Mouse (Mus musculus): ENCODE measurements around the gene Wscd2. TPM values are rescaled to one million over a fixed set of nuclear protein-coding genes. Genes with fewer than 3 reads are reported as not detected.

Gene Wscd2
- polyA plus RNA-seq, 1 experiment from 2014 or later = 4.0 TPM

DNA sequence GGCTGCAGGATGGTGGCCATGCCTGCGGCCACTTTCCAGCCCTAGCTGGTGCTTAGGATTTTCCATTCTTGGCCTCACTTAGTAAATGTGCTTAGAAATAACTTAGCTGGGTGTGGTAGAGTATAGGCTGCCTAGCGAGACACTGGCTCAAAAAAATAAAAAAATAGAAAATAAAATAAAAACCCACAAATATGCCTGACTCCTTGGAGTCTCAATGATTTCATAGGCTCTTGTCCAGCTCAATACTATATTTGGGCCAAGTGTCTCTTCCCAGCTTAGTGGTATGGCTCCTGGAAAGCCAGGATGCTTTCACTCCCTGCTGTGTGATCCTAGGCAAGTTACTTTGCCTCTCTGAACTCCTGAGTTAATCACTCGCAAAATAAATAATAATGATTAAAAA is 139.1 kb downstream of the Wscd2 start:
- Histone ChIP-seq H3K4me1 (peaks cover 51% of the 10 kb centered on the region), H3K27me3 (replicated peaks) (peaks cover 53% of the 10 kb centered on the region), H3K4me2 (no peak overlapping the region), H3K9ac (no peak overlapping the region), H3K9me3 (no peaks in the 10 kb centered on the region), H3K4me3 (no peak overlapping the region), H3K27ac (replicated peaks) (no peak overlapping the region), H3K36me3 (no peaks in the 10 kb centered on the region)
- WGBS = 77% methylated on average over 3 of the region's 3 CpGs
- no peak for ATAC-seq (ENCODE audit: extremely low read depth, insufficient number of reproducible peaks, low FRiP score, low TSS enrichment)

DNA sequence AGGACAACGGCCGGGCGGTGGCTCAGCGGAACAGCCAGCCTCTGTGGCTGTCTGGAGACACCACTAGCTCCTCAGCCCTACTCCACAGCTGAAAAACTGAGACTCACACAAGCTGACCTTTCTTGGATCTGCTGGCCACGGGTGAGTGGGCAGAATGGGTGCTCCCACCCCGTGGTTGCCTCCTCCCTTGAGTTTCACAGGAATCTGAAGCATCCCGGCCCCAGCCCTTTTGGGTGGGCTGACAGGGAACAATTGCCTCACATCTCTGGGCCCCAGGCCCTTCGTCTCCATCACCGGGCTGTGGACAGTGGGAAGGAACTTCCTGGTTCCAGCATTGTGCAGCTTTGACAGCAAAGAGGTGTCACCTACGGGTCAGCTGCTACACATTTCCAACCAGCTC is 140.0 kb downstream of the Wscd2 start:
- no peak overlapping the region for H3K4me2 ChIP-seq
- H3K27me3 ChIP-seq (replicated peaks) = peaks cover 53% of the 10 kb centered on the region
- no peak overlapping the region for H3K4me3 ChIP-seq
- peaks cover 60% of the 10 kb centered on the region for H3K4me1 ChIP-seq
- no peak overlapping the region for H3K27ac ChIP-seq (replicated peaks)
- H3K36me3 ChIP-seq = no peaks in the 10 kb centered on the region
- no peak for ATAC-seq (ENCODE audit: extremely low read depth, insufficient number of reproducible peaks, low FRiP score, low TSS enrichment)
- no peak overlapping the region for H3K9ac ChIP-seq
- WGBS = 53% methylated on average over 10 of the region's 10 CpGs
- H3K9me3 ChIP-seq = no peaks in the 10 kb centered on the region

DNA sequence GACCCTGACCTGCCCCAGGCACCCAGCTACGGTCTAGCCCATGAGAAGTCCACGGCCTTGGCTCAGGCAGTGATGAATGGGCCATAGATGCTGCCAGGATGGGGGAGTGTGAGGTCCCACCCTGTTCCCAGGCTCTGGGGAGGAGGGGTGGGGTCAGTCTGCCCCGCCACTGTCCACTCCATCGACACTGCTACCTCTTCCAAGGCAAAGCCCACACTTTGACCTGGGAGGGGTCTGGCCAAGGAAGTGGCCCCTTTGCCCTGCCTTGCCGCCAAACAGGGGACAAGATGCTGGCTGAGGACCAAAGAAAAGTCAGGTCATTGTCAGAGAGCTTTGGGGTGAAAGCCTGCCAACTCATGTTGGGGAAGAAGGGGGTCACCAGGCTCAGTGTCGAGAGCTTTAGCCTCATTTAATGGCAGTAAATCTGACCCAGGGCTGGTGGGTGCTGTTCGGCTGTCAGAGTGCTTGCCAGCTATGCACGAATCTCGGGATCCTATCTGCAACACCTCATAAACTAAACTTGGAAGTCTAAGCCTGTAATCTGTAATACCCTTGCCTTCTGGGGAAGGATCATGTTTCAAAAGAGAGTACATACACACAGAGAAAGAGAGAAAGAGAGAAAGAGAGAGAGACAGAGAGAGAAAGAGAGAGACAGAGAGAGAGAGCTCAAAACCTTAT is 143.0 kb downstream of the Wscd2 start:
- Histone ChIP-seq H3K27me3 (replicated peaks) (peaks cover 49% of the 10 kb centered on the region), H3K9me3 (no peaks in the 10 kb centered on the region), H3K4me2 (no peak overlapping the region), H3K36me3 (no peaks in the 10 kb centered on the region), H3K4me1 (peaks cover 66% of the 10 kb centered on the region), H3K4me3 (no peak overlapping the region), H3K9ac (no peak overlapping the region), H3K27ac (replicated peaks) (peak overlapping the region; percentile 51)
- ATAC-seq (ENCODE audit: extremely low read depth, insufficient number of reproducible peaks, low FRiP score, low TSS enrichment) = no peak
- WGBS = 38% methylated on average over 9 of the region's 9 CpGs

DNA sequence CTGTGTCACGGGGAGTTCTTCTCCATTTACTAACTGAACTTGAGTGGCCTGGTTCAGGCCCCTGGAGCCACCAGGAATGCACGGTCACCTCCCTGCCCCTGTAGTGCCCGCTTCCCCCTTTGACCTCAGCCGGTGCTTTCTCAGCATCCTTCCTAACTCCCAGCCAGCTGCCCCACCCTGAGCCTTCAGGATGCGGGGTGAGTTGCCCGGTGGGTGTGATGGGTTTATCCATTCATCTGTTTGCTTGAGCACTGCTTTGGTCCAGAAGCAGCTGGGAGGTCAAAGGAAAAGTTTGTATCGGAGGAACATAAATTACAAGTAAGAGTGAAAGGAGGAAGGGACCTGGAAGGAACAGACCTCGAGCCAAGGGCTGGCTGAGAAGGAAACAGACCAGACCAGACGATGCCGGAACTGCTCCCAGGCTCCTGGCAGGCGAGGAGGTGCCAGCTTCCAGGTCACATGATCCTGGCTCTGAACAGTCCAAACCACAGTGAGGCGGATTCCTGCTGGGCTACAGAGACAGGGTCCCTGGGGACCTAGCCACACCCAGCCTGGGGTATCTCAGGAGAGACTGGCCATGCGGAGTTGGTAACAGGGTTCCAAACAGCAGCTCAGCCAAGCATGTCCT is 144.0 kb downstream of the Wscd2 start:
- Histone ChIP-seq H3K4me2 (no peak overlapping the region), H3K27me3 (replicated peaks) (peaks cover 53% of the 10 kb centered on the region), H3K27ac (replicated peaks) (peak overlapping the region; percentile 51), H3K36me3 (no peaks in the 10 kb centered on the region), H3K4me1 (peaks cover 59% of the 10 kb centered on the region), H3K9me3 (no peaks in the 10 kb centered on the region), H3K9ac (no peak overlapping the region), H3K4me3 (no peak overlapping the region)
- 55% methylated on average over 13 of the region's 13 CpGs for WGBS
- ATAC-seq (ENCODE audit: extremely low read depth, insufficient number of reproducible peaks, low FRiP score, low TSS enrichment) = 0 out of 2 replicates have a peak, but pooled peaks have one; percentile 19

DNA sequence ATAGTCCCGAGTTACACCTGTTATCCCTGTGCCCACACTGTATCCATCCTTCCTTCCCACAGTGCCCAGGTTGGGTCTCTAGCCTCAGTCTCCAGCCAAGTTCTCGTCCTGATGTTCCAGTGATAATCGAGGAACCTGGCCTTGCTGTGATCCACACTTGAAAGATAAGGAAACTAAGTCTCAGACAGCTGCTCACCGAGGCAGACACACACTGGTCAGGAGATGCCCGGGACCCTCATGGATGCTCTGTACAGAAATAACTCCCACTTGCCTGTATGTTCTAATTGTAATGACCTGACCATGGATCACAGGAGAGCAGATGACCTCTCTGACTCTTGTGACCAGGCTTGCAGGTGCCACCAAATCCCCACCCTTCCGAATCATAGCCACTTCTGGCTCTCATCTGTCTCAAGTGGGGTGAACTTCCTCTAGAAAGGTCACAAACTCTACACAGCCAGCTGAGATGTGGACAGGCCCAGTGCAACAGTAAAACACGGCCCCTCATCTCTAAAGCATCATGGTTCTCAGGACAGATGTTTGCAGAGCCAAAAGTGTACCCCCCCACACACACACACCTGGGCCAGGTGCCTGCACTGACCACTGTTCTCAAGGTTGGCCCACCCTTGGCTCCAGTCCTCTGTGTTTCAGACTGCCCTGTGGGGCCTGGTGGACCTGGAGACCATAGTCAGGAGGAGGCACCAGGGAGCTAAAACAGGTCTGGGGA is 144.9 kb downstream of the Wscd2 start:
- Histone ChIP-seq H3K27me3 (replicated peaks) (peaks cover 55% of the 10 kb centered on the region), H3K27ac (replicated peaks) (no peak overlapping the region)
- no peak for ATAC-seq (ENCODE audit: extremely low read depth, insufficient number of reproducible peaks, low FRiP score, low TSS enrichment)

DNA sequence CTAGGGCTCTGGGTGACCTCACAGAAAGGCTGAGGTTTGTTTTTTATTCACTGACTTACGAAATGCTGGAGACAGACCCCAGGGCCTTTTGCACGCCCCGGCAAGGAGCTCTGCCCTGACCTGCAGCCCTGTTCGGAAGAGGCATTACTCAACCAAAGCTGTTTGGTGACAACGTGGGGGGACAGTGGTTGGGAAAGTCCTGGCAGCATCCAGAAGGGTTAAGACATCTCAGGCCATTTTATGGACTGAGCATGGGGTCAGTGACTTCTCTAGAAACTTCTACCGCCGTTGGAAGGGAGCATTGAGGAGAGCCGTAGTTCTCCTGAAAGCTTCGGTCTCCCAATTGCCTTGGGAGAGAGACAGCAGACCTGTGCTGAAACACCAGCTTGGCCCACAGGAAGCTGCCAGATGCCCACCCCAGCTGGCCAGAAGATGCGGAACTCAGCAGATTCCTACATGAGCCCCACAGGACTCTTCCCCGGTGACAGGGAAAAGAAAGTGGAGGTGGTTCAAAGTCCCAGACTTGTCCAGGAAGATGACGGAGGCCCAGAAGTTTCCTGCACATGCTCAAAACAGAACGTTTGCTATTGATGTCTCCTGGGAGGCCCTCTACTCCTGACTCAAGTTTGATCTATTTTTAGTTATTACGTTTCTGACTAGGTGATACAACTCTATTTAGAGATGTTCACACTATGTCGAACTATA is 145.9 kb downstream of the Wscd2 start:
- no peaks in the 10 kb centered on the region for H3K36me3 ChIP-seq
- peaks cover 52% of the 10 kb centered on the region for H3K4me1 ChIP-seq
- H3K9me3 ChIP-seq = no peaks in the 10 kb centered on the region
- H3K4me3 ChIP-seq = no peak overlapping the region
- H3K4me2 ChIP-seq = no peak overlapping the region
- 58% methylated on average over 15 of the region's 15 CpGs for WGBS
- H3K27me3 ChIP-seq (replicated peaks) = peaks cover 61% of the 10 kb centered on the region
- no peak overlapping the region for H3K9ac ChIP-seq
- ATAC-seq (ENCODE audit: extremely low read depth, insufficient number of reproducible peaks, low FRiP score, low TSS enrichment) = no peak
- no peak overlapping the region for H3K27ac ChIP-seq (replicated peaks)

More for the DNA sequence above, 144.9 kb downstream of the Wscd2 start:
- Histone ChIP-seq H3K4me3 (no peak overlapping the region), H3K4me2 (no peak overlapping the region), H3K9ac (no peak overlapping the region), H3K4me1 (peaks cover 57% of the 10 kb centered on the region), H3K9me3 (no peaks in the 10 kb centered on the region), H3K36me3 (no peaks in the 10 kb centered on the region)
- 59% methylated on average over 7 of the region's 7 CpGs for WGBS

DNA sequence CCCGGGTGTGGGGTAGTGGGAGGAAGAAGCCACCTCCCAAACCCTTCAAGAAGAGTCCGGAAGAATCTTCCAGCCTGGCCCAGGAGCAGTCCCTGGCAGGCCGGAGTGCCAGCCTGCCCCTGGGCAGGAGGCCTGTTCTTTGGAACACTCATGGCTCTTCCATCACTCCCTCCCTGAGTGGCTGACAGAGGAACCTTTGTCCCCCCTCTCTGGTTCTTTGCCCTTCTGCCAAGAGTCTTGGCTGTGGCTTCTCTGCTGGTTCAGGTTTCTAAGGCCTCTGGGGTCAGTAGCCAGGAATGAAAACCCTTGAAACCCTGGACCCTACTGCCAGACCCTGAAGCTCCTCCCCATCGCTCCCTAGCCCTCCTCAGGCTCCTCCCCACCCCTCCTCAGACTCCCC is 147.5 kb downstream of the Wscd2 start:
- no peak overlapping the region for H3K9ac ChIP-seq
- ATAC-seq (ENCODE audit: extremely low read depth, insufficient number of reproducible peaks, low FRiP score, low TSS enrichment) = no peak
- H3K4me2 ChIP-seq = no peak overlapping the region
- peaks cover 52% of the 10 kb centered on the region for H3K4me1 ChIP-seq
- peaks cover 61% of the 10 kb centered on the region for H3K27me3 ChIP-seq (replicated peaks)
- H3K36me3 ChIP-seq = no peaks in the 10 kb centered on the region
- H3K9me3 ChIP-seq = no peaks in the 10 kb centered on the region
- H3K4me3 ChIP-seq = no peak overlapping the region
- 72% methylated on average over 4 of the region's 4 CpGs for WGBS
- H3K27ac ChIP-seq (replicated peaks) = no peak overlapping the region

DNA sequence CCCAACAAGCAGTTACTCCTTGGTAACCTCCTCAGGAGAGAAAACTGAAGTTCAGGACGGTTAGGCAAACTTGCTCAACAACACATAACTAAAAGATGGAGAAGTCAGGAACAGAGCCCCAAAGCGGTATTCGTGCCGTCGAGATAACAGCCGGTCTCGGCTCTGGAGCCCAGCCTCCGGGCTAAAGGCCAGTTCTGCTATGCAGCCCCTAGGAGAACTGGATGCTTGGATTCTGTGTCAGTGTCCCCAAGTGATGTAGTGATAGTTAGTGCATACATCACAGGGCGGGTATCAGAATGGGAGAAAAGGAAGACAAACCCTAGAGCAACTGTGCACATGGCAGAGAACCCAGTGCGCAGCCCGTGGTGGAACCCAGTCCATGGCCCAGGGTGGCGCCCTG is 147.9 kb downstream of the Wscd2 start:
- Histone ChIP-seq H3K9ac (no peak overlapping the region), H3K27ac (replicated peaks) (no peak overlapping the region), H3K27me3 (replicated peaks) (peaks cover 57% of the 10 kb centered on the region), H3K9me3 (no peaks in the 10 kb centered on the region), H3K36me3 (no peaks in the 10 kb centered on the region), H3K4me1 (peaks cover 52% of the 10 kb centered on the region), H3K4me2 (no peak overlapping the region), H3K4me3 (no peak overlapping the region)
- no peak for ATAC-seq (ENCODE audit: extremely low read depth, insufficient number of reproducible peaks, low FRiP score, low TSS enrichment)
- WGBS = 65% methylated on average over 12 of the region's 12 CpGs

DNA sequence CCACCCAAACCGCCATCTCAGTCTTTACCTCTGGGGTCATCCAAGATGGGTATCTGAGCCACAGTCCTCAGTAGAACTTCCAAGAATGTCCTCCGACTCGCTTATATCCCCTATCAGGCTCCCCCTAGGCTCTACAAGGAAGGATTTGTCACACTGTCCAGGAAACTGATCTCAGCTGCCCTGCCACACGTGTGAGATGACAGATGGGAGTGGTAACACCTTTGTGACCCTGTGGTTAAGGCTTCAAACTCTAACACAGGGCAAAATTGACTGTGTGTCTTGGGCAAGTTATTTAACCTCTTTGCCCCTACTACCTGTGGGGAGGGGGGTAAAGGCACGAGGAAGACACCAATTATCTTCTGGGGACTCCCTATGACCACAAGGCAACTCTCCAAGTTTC is 149.0 kb downstream of the Wscd2 start:
- no peak overlapping the region for H3K27ac ChIP-seq (replicated peaks)
- peaks cover 47% of the 10 kb centered on the region for H3K4me1 ChIP-seq
- H3K27me3 ChIP-seq (replicated peaks) = peaks cover 58% of the 10 kb centered on the region
- H3K9me3 ChIP-seq = no peaks in the 10 kb centered on the region
- no peak overlapping the region for H3K4me2 ChIP-seq
- 60% methylated on average over 5 of the region's 5 CpGs for WGBS
- no peaks in the 10 kb centered on the region for H3K36me3 ChIP-seq
- H3K9ac ChIP-seq = no peak overlapping the region
- no peak overlapping the region for H3K4me3 ChIP-seq
- ATAC-seq (ENCODE audit: extremely low read depth, insufficient number of reproducible peaks, low FRiP score, low TSS enrichment) = no peak

Measured in heart, embryonic 13.5 days (tissue).